Mouse (Mus musculus) brain, embryonic 14.5 days (tissue): ENCODE results near the gene Igsf8. TPM values are rescaled to one million over a fixed set of nuclear protein-coding genes. Genes with fewer than 3 reads are reported as not detected.

Source experiments
- DNase-seq: peaks from one replicate; pipeline ENCODE4 v3.0.0-alpha.2; 2011; ENCODE audit warnings: low read depth
- CTCF ChIP-seq: fragments of 200-500 bp; IDR thresholded peaks from 2 replicates; pipeline ENCODE4 v1.5.1; 2012; ENCODE audit warnings: inconsistent platforms, mild to moderate bottlenecking, moderate library complexity, borderline replicate concordance; ENCODE audit not compliant: insufficient read depth, insufficient read length; ENCODE audit errors: extremely low read depth
- POLR2A ChIP-seq: fragments of 200-500 bp; IDR thresholded peaks from 2 replicates; pipeline ENCODE4 v1.6.1; 2012; ENCODE audit warnings: mild to moderate bottlenecking, inconsistent platforms, borderline replicate concordance; ENCODE audit not compliant: poor library complexity, insufficient read depth, insufficient read length, severe bottlenecking; ENCODE audit errors: extremely low read depth
- polyA plus RNA-seq: library from polyadenylated mRNA; depleted of rRNA; stranded (reverse); fragments of >200 nt; gene quantifications from 2 replicates; pipeline ENCODE4 v1.2.3, GENCODE M21; 2012

Gene Igsf8
- polyA plus RNA-seq, 1 experiment: 110 TPM

DNA sequence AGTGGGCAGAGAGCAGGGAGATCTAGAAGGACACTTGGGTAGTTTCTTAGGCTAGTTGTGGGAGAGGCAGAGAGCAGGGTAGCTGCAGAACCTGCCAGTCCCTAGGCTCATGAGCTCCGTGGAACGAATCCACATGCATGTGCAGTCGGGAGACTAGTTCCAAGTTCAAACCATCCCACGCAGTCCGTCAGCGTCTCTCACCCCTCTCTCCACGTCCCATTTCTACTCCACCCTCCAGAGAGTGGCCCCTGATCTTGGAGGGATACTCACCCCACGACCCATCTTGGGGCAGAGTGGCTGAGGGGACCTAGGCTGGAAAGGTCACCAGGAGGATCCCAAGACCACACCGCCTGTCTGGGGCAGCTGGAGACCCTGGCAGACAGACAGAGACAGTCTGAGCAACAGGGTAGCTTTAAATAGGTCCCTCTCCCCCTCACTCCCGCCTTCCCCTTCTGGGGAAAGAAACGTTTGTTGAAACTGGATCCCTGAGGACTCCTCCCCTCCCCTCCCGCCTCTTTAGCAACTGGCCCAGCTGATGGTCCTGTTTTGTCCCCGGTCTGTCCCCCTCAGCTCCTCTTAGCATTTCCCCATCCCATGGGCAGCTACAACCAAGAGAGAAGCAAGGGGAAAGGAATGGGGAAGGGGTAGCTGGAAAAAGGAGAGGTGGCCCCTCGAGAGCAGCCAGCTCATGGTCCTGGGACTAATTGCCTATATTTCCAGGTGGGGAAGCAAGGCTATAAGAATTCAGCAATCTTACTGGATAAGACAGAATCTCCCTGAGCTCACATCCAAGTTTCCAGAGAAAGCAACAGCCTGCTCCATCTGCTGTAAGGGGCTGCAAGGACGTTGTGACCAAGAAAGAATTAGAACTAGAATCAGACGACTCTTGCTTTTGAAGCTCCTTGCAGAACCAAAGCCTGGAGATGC lies 36.4 kb downstream of the Igsf8 start, which contains the start of gene Atp1a2:
Gene Atp1a2 (minus strand): TSS at position 454 of the 927 bp plus-strand sequence.
- DNase-seq: peak; percentile 85
- TF ChIP-seq CTCF: no peak
- TF ChIP-seq POLR2A: peak; percentile 37; the same call in 1 of the 2 replicates

- TF ChIP-seq POLR2A (no peak), CTCF (no peak)
- no peak for DNase-seq
Measured at GRCm38 (mm10) chr1:172299528-172299927, 38.1 kb downstream of the Igsf8 start.

- TF ChIP-seq POLR2A (no peak), CTCF (no peak)
- no peak for DNase-seq
Measured at GRCm38 (mm10) chr1:172300247-172300646, 38.8 kb downstream of the Igsf8 start.

DNA sequence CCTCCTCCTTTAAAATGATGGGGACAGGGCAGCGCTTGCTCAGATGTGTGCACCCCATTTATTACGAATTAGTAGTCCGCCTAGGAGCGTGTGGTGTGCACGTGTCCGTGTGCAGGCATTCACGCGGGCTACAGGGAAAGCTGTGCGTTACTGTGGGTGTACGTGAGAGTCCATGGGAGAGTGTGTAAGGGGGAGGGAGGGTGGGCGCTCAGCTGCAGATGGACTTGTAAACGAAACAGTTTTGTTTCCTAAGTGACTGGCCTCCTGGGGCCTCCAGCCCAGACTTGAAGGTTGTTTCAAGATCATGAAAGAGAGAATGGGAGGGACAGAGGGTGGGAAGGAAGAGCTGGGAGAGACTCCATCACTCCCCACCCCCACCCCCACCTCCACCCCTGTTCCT lies 39.7 kb downstream of the Igsf8 start:
- peak; percentile 73 for DNase-seq
- TF ChIP-seq POLR2A (no peak), CTCF (no peak)

DNA sequence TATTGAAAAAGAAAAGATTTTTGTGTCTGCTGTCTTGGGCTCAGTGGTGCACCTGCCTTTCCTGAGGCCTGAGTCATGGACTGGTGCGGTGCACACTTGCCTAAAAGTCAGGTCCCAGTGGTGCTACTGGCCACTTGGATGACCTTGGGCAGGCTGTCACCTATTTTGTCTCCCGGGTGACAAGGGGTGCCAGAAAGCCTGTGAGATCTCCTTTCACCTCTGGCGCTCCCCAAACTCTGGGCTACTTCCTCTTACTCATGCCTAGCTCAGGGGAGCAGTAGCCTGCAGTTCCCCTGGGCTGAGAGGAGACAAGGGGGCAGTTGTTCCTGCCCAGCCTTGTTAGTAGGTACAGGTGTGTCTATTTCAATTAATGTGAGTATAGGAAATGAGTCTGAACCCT lies 40.9 kb downstream of the Igsf8 start:
- no peak for TF ChIP-seq CTCF
- TF ChIP-seq POLR2A: no peak
- DNase-seq: no peak

GRCm38 (mm10) chr1:172302851-172303250 lies 41.4 kb downstream of the Igsf8 start:
- DNase-seq: no peak
- TF ChIP-seq CTCF (no peak), POLR2A (no peak)

- DNase-seq: no peak
- TF ChIP-seq CTCF (no peak), POLR2A (no peak)
Measured at GRCm38 (mm10) chr1:172304443-172304842, 43.0 kb downstream of the Igsf8 start.

DNA sequence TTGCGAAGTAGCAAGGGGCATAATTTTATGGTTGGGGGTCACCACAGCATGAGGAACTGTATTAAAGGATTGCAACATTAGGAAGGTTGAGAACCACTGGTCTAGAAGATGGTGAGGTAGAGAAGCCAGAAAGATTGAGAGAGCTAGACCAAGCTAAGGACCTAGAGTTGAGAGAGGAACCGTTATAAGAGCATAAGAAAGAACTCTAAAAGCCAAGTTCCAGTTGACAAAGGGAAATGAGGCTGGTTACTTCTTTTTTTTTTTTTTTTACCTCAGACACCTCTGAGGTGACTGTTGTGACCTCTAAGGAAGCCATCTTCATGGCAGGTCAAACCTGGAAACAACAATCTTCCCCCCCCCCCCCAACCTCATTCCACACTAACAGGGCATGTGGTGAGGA lies 43.7 kb downstream of the Igsf8 start:
- DNase-seq: no peak
- TF ChIP-seq POLR2A (no peak), CTCF (no peak)

- TF ChIP-seq CTCF (no peak; the same call in 1 of the 2 replicates), POLR2A (no peak)
- no peak for DNase-seq
Measured at GRCm38 (mm10) chr1:172305635-172306034, 44.2 kb downstream of the Igsf8 start.

GRCm38 (mm10) chr1:172306196-172306595 lies 44.8 kb downstream of the Igsf8 start:
- TF ChIP-seq CTCF: no peak
- no peak for TF ChIP-seq POLR2A
- no peak for DNase-seq

DNA sequence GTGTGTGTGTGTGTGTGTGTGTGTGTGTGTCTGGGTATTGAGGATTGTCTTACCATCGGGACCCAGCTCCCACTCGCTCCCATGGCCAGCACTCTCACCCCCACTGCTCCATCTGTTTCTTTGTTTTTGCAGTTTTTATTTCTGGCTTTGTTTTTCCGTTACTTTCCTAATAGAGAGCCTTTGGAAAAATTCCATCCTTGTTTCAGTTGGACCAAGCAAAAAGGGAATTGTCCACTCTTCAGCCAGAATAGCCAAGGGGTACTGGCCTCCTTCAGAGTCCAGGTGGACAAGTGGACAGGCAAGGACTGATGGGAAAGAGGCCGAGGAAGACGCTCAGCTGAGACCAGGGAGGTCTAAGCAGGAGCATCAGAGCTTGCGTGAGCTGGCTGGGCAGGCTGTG lies 45.4 kb downstream of the Igsf8 start:
- no peak for DNase-seq
- TF ChIP-seq POLR2A (no peak), CTCF (no peak)

DNA sequence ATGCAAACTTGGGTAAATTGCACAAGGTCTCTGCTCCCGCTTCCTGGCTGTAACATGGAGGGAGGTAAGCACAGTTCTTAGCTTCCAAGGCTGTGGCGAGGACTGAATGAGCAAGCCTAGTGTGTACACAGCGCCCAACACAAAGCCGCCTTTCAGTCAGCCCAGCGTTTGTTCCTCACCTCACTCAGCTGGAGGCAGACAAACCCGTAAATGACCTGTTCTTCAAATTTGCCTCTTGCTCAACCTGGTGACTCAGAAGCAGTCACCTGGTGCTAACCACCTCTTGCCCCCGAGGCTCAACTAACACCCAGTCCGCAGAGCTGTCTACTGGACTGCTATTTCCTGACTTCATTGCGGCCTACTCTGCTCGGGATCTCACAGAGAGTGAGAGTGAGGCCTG lies 46.5 kb downstream of the Igsf8 start:
- DNase-seq: peak; percentile 69
- TF ChIP-seq CTCF (no peak), POLR2A (no peak)
